Mouse (Mus musculus): ENCODE measurements around the gene Evi5.

- no peak for TF ChIP-seq CTCF (IDR thresholded peaks at IDR 0.05; ENCODE audit: borderline replicate concordance, extremely low read depth, insufficient read depth, insufficient read length)
- TF ChIP-seq POLR2A (IDR thresholded peaks at IDR 0.05; ENCODE audit: borderline replicate concordance, extremely low read depth, insufficient read depth, insufficient read length, poor library complexity, severe bottlenecking), result no peak
These were observed 82.4 kb downstream of the Evi5 start for GRCm38 (mm10) chr5:107792516-107792915.
